Mouse (Mus musculus) MEL (cell line): Measurements from ENCODE around the gene Mgat5. TPM values are rescaled to one million over a fixed set of nuclear protein-coding genes. Genes with fewer than 3 reads are reported as not detected.

Experiments
- DNase-seq: peaks from one replicate; pipeline ENCODE4 v3.0.0; 2011; ENCODE audit warnings: low read depth, low spot score
- H3K27ac ChIP-seq: 2 replicates; pipeline ENCODE4 v1.5.1; 2012; ENCODE audit warnings: low read depth, mild to moderate bottlenecking, control low read depth, low read length, moderate library complexity; ENCODE audit not compliant: control insufficient read depth
- H3K27me3 ChIP-seq, 2 experiments: fragments of 150-350 bp in 1 of 2; sonication (generic) in 1 of 2; 2 replicates each; pipeline ENCODE4 v1.6.1; 2012; ENCODE audit warnings: low read length in 2 of 2, mild to moderate bottlenecking in 2 of 2, improper control_type of control experiment in 1 of 2, moderate library complexity in 1 of 2; ENCODE audit not compliant: insufficient read depth in 2 of 2, control insufficient read depth in 1 of 2
- H3K36me3 ChIP-seq, 2 experiments: 2 replicates each; pipeline ENCODE4 v1.6.1; 2012 to 2014; ENCODE audit warnings: low read length in 2 of 2, improper control_type of control experiment in 1 of 2, inconsistent platforms in 1 of 2, mild to moderate bottlenecking in 1 of 2; ENCODE audit not compliant: insufficient read depth in 2 of 2, control insufficient read depth in 1 of 2
- H3K4me1 ChIP-seq, 2 experiments: fragments of 150-350 bp in 1 of 2; sonication (generic) in 1 of 2; 2 replicates each; pipeline ENCODE4 v1.6.1; 2012; ENCODE audit warnings: low read length in 2 of 2, improper control_type of control experiment in 1 of 2, mild to moderate bottlenecking in 1 of 2; ENCODE audit not compliant: insufficient read depth in 2 of 2, control insufficient read depth in 1 of 2
- H3K4me3 ChIP-seq, 2 experiments: fragments of 150-350 bp in 1 of 2; sonication (generic) in 1 of 2; 2 replicates each; pipeline ENCODE4 v1.5.1; 2012; ENCODE audit warnings: low read depth in 2 of 2, low read length in 2 of 2, mild to moderate bottlenecking in 2 of 2, moderate library complexity in 2 of 2, control low read depth in 1 of 2, improper control_type of control experiment in 1 of 2; ENCODE audit not compliant: control insufficient read depth in 1 of 2, insufficient read depth in 1 of 2
- H3K79me2 ChIP-seq: 2 replicates; pipeline ENCODE4 v1.6.1; 2012; ENCODE audit warnings: mild to moderate bottlenecking, low read length, moderate library complexity; ENCODE audit not compliant: control insufficient read depth, poor library complexity, insufficient read depth
- H3K9ac ChIP-seq: 2 replicates; pipeline ENCODE4 v1.6.1; 2012; ENCODE audit warnings: low read depth, mild to moderate bottlenecking, control low read depth, low read length, moderate library complexity; ENCODE audit not compliant: control insufficient read depth, poor library complexity, severe bottlenecking
- H3K9me3 ChIP-seq: fragments of 150-350 bp; sonication (generic); replicated peaks from 2 replicates; pipeline ENCODE4 v1.6.1; 2012; ENCODE audit warnings: mild to moderate bottlenecking, low read length, improper control_type of control experiment, moderate library complexity; ENCODE audit not compliant: insufficient read depth
- CTCF ChIP-seq, 3 experiments: IDR thresholded peaks in 2 of 3; conservative IDR thresholded peaks in 1 of 3; 2 replicates each; pipeline ENCODE4 v1.5.1; 2011 to 2012; ENCODE audit warnings: low read length in 3 of 3, low read depth in 2 of 3, mild to moderate bottlenecking in 2 of 3, improper control_type of control experiment in 1 of 3, inconsistent platforms in 1 of 3, mixed read lengths in 1 of 3, moderate library complexity in 1 of 3; ENCODE audit not compliant: control insufficient read depth in 1 of 3, insufficient read depth in 1 of 3, poor library complexity in 1 of 3, severe bottlenecking in 1 of 3
- ELF1 ChIP-seq: IDR thresholded peaks from 2 replicates; pipeline ENCODE4 v1.6.1; 2014; ENCODE audit warnings: low read depth, mild to moderate bottlenecking, inconsistent platforms, low read length, improper control_type of control experiment, moderate library complexity
- EP300 ChIP-seq, 2 experiments: IDR thresholded peaks; 2 replicates each; pipeline ENCODE4 v1.6.1; 2011; ENCODE audit warnings: improper control_type of control experiment in 2 of 2, low read length in 2 of 2, low read depth in 1 of 2, mild to moderate bottlenecking in 1 of 2
- MAX ChIP-seq: IDR thresholded peaks from 2 replicates; pipeline ENCODE4 v1.6.1; 2011; ENCODE audit warnings: low read length, improper control_type of control experiment
- MAZ ChIP-seq: IDR thresholded peaks from 2 replicates; pipeline ENCODE4 v1.6.1; 2012; ENCODE audit warnings: low read depth, mild to moderate bottlenecking, inconsistent platforms, low read length, improper control_type of control experiment
- MEF2A ChIP-seq: IDR thresholded peaks from 2 replicates; pipeline ENCODE4 v1.6.1; 2014; ENCODE audit warnings: low read depth, mild to moderate bottlenecking, inconsistent platforms, low read length, improper control_type of control experiment; ENCODE audit not compliant: poor library complexity, insufficient replicate concordance, severe bottlenecking; ENCODE audit errors: extremely low read depth
- POLR2AphosphoS2 ChIP-seq: IDR thresholded peaks from 2 replicates; pipeline ENCODE4 v1.6.1; 2011; ENCODE audit warnings: low read length, improper control_type of control experiment
- RAD21 ChIP-seq: IDR thresholded peaks from 2 replicates; pipeline ENCODE4 v1.6.1; 2011; ENCODE audit warnings: mild to moderate bottlenecking, low read depth, low read length, improper control_type of control experiment
- SIN3A ChIP-seq: IDR thresholded peaks from 2 replicates; pipeline ENCODE4 v1.6.1; 2012; ENCODE audit warnings: low read length, improper control_type of control experiment, inconsistent platforms
- SMC3 ChIP-seq: IDR thresholded peaks from 2 replicates; pipeline ENCODE4 v1.6.1; 2011; ENCODE audit warnings: low read depth, low read length, improper control_type of control experiment
- TCF12 ChIP-seq: IDR thresholded peaks from 2 replicates; pipeline ENCODE4 v1.6.1; 2014; ENCODE audit warnings: low read depth, mild to moderate bottlenecking, inconsistent platforms, low read length, improper control_type of control experiment, moderate library complexity
- UBTF ChIP-seq: IDR thresholded peaks from 2 replicates; pipeline ENCODE4 v1.6.1; 2012; ENCODE audit warnings: low read depth, mild to moderate bottlenecking, inconsistent platforms, low read length, improper control_type of control experiment, moderate library complexity, borderline replicate concordance; ENCODE audit not compliant: insufficient read depth
- USF1 ChIP-seq: IDR thresholded peaks from 2 replicates; pipeline ENCODE4 v1.6.1; 2014; ENCODE audit warnings: low read depth, mild to moderate bottlenecking, inconsistent platforms, low read length, improper control_type of control experiment, moderate library complexity
- ZC3H11A ChIP-seq: IDR thresholded peaks from 2 replicates; pipeline ENCODE4 v1.6.1; 2012; ENCODE audit warnings: low read depth, mild to moderate bottlenecking, inconsistent platforms, low read length, improper control_type of control experiment
- ZKSCAN1 ChIP-seq: IDR thresholded peaks from 2 replicates; pipeline ENCODE4 v1.6.1; 2012; ENCODE audit warnings: low read depth, mild to moderate bottlenecking, inconsistent platforms, low read length, improper control_type of control experiment, moderate library complexity
- polyA plus RNA-seq, 2 experiments: library from polyadenylated mRNA; stranded (reverse) in 1 of 2; unstranded in 1 of 2; fragments of >175 nt in 1 of 2; fragments of >200 nt in 1 of 2; gene quantifications; 2 replicates each; pipeline versions ENCODE4 v1.2.1 to v1.2.4; 2012; ENCODE audit warnings: low replicate concordance in 2 of 2, low read depth in 1 of 2; ENCODE audit not compliant: insufficient read length in 2 of 2, insufficient read depth in 1 of 2, missing spikeins in 1 of 2
- total RNA-seq: library from RNA; depleted of rRNA; stranded (reverse); fragments of 300-350 nt; gene quantifications from 2 replicates; pipeline ENCODE4 v1.2.3, GENCODE M21; 2012

Gene Mgat5
- total and polyA plus RNA-seq, 3 experiments: 6.9 to 9.5 TPM; not detected in 1

GRCm38 (mm10) chr1:127459015-127459451 lies 254.2 kb downstream of the Mgat5 start:
- TF ChIP-seq CTCF (IDR thresholded peaks at IDR 0.05 in 2 of 3, conservative IDR thresholded peaks at IDR 0.05 in 1 of 3; ENCODE audit: control insufficient read depth in 1 of 3, insufficient read depth in 1 of 3, low read depth in 2 of 3, low read length in 3 of 3, poor library complexity in 1 of 3, severe bottlenecking in 1 of 3): peak; percentile 49 to 79 (median 69)
- TF ChIP-seq UBTF: no peak
- TF ChIP-seq ELF1: no peak
- no peak for TF ChIP-seq TCF12
- TF ChIP-seq EP300 (IDR thresholded peaks at IDR 0.05; ENCODE audit: low read depth in 1 of 2, low read length in 2 of 2): no peak
- TF ChIP-seq ZC3H11A: peak; percentile 69
- TF ChIP-seq RAD21: peak; percentile 88
- peak; percentile 86 for TF ChIP-seq SMC3
- no peak overlapping the region for H3K27ac ChIP-seq

GRCm38 (mm10) chr1:127459576-127459975 lies 254.8 kb downstream of the Mgat5 start:
- Histone ChIP-seq H3K36me3 (no peaks in the 10 kb centered on the region), H3K4me3 (no peak overlapping the region), H3K27ac (no peak overlapping the region), H3K4me1 (no peaks in the 10 kb centered on the region), H3K27me3 (no peaks in the 10 kb centered on the region), H3K79me2 (no peaks in the 10 kb centered on the region), H3K9ac (no peak overlapping the region), H3K9me3 (no peaks in the 10 kb centered on the region)
- no peak for DNase-seq
- TF ChIP-seq USF1 (no peak), ZKSCAN1 (no peak)

More at GRCm38 (mm10) chr1:127459015-127459451, 254.2 kb downstream of the Mgat5 start:
- Histone ChIP-seq H3K9me3 (no peaks in the 10 kb centered on the region), H3K36me3 (no peaks in the 10 kb centered on the region), H3K4me3 (no peak overlapping the region), H3K9ac (no peak overlapping the region), H3K4me1 (no peaks in the 10 kb centered on the region), H3K27me3 (no peaks in the 10 kb centered on the region), H3K79me2 (no peaks in the 10 kb centered on the region)
- DNase-seq: peak; percentile 65

- H3K36me3 ChIP-seq: no peaks in the 10 kb centered on the region
- TF ChIP-seq MAX (no peak), MEF2A (no peak), SIN3A (no peak), EP300 (IDR thresholded peaks at IDR 0.05; ENCODE audit: low read depth in 1 of 2, low read length in 2 of 2) (no peak), MAZ (no peak), POLR2AphosphoS2 (no peak)
- TF ChIP-seq, all 39 proteins: peak for 0
- Histone ChIP-seq H3K79me2 (no peaks in the 10 kb centered on the region), H3K27ac (no peak overlapping the region), H3K27me3 (no peaks in the 10 kb centered on the region), H3K4me1 (no peaks in the 10 kb centered on the region), H3K4me3 (no peak overlapping the region), H3K9me3 (no peaks in the 10 kb centered on the region), H3K9ac (no peak overlapping the region)
- no peak for DNase-seq
Observed at GRCm38 (mm10) chr1:127461017-127461416, 256.2 kb downstream of the Mgat5 start.
